Mouse (Mus musculus) liver, embryonic 16.5 days (tissue): ENCODE results near the gene Adgrl3. TPM values are rescaled to one million over a fixed set of nuclear protein-coding genes. Genes with fewer than 3 reads are reported as not detected.

Source experiments
- ATAC-seq: fragments of 200-750 bp; cut with Nextera tagmentation; 2 replicates; pipeline ENCODE4 v1.8.0; 2017; ENCODE audit warnings: low read depth, mild to moderate bottlenecking, moderate number of reproducible peaks, moderate library complexity
- H3K27ac ChIP-seq: fragments of 300-500 bp; sonication (generic); 2 replicates; pipeline ENCODE4 v1.5.1; 2014; ENCODE audit warnings: mild to moderate bottlenecking, low read length
- H3K27me3 ChIP-seq: fragments of 300-500 bp; sonication (generic); 2 replicates; pipeline ENCODE4 v1.6.1; 2014; ENCODE audit warnings: low read depth, low read length, mixed read lengths; ENCODE audit not compliant: control insufficient read depth, insufficient read depth
- H3K36me3 ChIP-seq: fragments of 300-500 bp; sonication (generic); 2 replicates; pipeline ENCODE4 v1.6.1; 2014; ENCODE audit warnings: mild to moderate bottlenecking; ENCODE audit not compliant: control insufficient read depth, insufficient read depth
- H3K4me1 ChIP-seq: fragments of 300-500 bp; sonication (generic); 2 replicates; pipeline ENCODE4 v1.6.1; 2014; ENCODE audit warnings: low read depth, low read length, mixed read lengths; ENCODE audit not compliant: control insufficient read depth
- H3K4me2 ChIP-seq: fragments of 300-500 bp; sonication (generic); 2 replicates; pipeline ENCODE4 v1.6.1; 2014; ENCODE audit warnings: low read depth, low read length, mixed read lengths
- H3K4me3 ChIP-seq: fragments of 300-500 bp; sonication (generic); 2 replicates; pipeline ENCODE4 v1.5.1; 2014; ENCODE audit warnings: low read depth, mild to moderate bottlenecking, low read length
- H3K9ac ChIP-seq: fragments of 300-500 bp; sonication (generic); 2 replicates; pipeline ENCODE4 v1.6.1; 2014; ENCODE audit warnings: low read depth, low read length
- H3K9me3 ChIP-seq: fragments of 300-500 bp; sonication (generic); replicated peaks from 2 replicates; pipeline ENCODE4 v1.6.1; 2016; ENCODE audit warnings: low read length; ENCODE audit not compliant: control insufficient read depth
- WGBS: fragments of 180-500 bp; shearing (Covaris S2); extraction: QIAGEN DNeasy Blood & Tissue Kit; methylation state at CpG from one replicate; pipeline ENCODE4 v1.1.7; 2014; ENCODE audit not compliant: insufficient replicate concordance; 5-methylcytosine and 5-hydroxymethylcytosine counted together
- polyA plus RNA-seq: library from polyadenylated mRNA; unstranded; fragments of >200 nt; fragmentation: Nextera tagmentation; extraction: Ambion mirVana; gene quantifications from 2 replicates; pipeline ENCODE4 v1.2.1, GENCODE M21; 2015

Adgrl3 gene
- polyA plus RNA-seq, 1 experiment from 2014 or later: 0.89 TPM

- H3K4me3 ChIP-seq: no peak overlapping the region
- no peak for ATAC-seq
- 55% methylated on average over 3 of the region's 3 CpGs for WGBS
- H3K9ac ChIP-seq: no peak overlapping the region
- H3K4me2 ChIP-seq: no peak overlapping the region
- H3K36me3 ChIP-seq: no peaks in the 10 kb centered on the region
- H3K4me1 ChIP-seq: no peaks in the 10 kb centered on the region
- no peaks in the 10 kb centered on the region for H3K9me3 ChIP-seq
- H3K27me3 ChIP-seq: no peaks in the 10 kb centered on the region
- H3K27ac ChIP-seq: no peak overlapping the region
Measured at GRCm38 (mm10) chr5:81736008-81736407, 716.1 kb downstream of the Adgrl3 start.

- Histone ChIP-seq H3K36me3 (no peaks in the 10 kb centered on the region), H3K27ac (no peak overlapping the region), H3K4me2 (no peak overlapping the region), H3K9me3 (no peaks in the 10 kb centered on the region), H3K9ac (no peak overlapping the region), H3K27me3 (no peaks in the 10 kb centered on the region), H3K4me3 (no peak overlapping the region), H3K4me1 (no peaks in the 10 kb centered on the region)
- ATAC-seq: no peak
- 44% methylated on average over 3 of the region's 3 CpGs for WGBS
Measured at GRCm38 (mm10) chr5:81738286-81739032, 718.5 kb downstream of the Adgrl3 start.

GRCm38 (mm10) chr5:81752426-81752825 lies 732.5 kb downstream of the Adgrl3 start:
- no peak overlapping the region for H3K9ac ChIP-seq
- WGBS: 75% methylated on average over 3 of the region's 3 CpGs

GRCm38 (mm10) chr5:81755711-81756110 lies 735.8 kb downstream of the Adgrl3 start:
- no peak overlapping the region for H3K4me2 ChIP-seq
- ATAC-seq: no peak
- WGBS: 43% methylated on average over 2 of the region's 2 CpGs

More at GRCm38 (mm10) chr5:81752426-81752825, 732.5 kb downstream of the Adgrl3 start:
- Histone ChIP-seq H3K4me1 (no peaks in the 10 kb centered on the region), H3K27ac (no peak overlapping the region), H3K36me3 (no peaks in the 10 kb centered on the region), H3K4me3 (no peak overlapping the region), H3K9me3 (no peaks in the 10 kb centered on the region), H3K4me2 (no peak overlapping the region), H3K27me3 (no peaks in the 10 kb centered on the region)
- ATAC-seq: no peak

DNA sequence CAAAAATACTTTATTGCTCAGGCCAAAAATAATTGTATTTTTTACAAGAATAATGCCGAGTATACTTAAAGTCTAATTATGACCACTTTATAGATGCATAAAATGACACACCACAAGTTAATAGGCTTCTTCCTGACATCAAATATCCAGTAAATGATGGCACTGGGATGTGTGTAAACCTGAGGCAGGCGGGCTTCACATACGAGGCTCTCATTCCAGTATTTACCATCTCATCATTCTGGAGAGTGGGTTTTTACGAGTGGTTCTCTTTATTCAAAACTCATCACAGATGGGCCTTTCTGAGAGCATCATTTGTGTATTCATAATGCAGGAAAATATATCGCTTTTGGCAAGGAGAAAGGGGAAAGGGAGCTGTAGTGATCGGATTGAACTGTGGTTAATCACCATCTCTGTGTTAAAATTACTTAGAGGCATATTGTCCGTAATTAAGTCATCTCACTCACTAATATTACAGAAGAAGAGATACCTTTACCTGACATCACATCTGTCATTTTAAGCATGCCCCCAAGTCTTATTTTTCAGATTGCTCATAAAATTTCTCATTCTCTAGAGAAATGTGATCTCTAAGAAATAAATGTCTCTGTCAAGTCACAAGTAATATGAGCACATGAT lies 737.3 kb downstream of the Adgrl3 start:
- no peaks in the 10 kb centered on the region for H3K4me1 ChIP-seq
- ATAC-seq: no peak
- H3K4me2 ChIP-seq: no peak overlapping the region
- H3K27me3 ChIP-seq: no peaks in the 10 kb centered on the region
- H3K36me3 ChIP-seq: no peaks in the 10 kb centered on the region
- H3K9ac ChIP-seq: no peak overlapping the region
- no peak overlapping the region for H3K4me3 ChIP-seq
- no peak overlapping the region for H3K27ac ChIP-seq
- H3K9me3 ChIP-seq: no peaks in the 10 kb centered on the region
- 59% methylated on average over 7 of the region's 7 CpGs for WGBS

More at GRCm38 (mm10) chr5:81755711-81756110, 735.8 kb downstream of the Adgrl3 start:
- Histone ChIP-seq H3K4me3 (no peak overlapping the region), H3K9me3 (no peaks in the 10 kb centered on the region), H3K36me3 (no peaks in the 10 kb centered on the region), H3K9ac (no peak overlapping the region), H3K27me3 (no peaks in the 10 kb centered on the region), H3K4me1 (no peaks in the 10 kb centered on the region), H3K27ac (no peak overlapping the region)

DNA sequence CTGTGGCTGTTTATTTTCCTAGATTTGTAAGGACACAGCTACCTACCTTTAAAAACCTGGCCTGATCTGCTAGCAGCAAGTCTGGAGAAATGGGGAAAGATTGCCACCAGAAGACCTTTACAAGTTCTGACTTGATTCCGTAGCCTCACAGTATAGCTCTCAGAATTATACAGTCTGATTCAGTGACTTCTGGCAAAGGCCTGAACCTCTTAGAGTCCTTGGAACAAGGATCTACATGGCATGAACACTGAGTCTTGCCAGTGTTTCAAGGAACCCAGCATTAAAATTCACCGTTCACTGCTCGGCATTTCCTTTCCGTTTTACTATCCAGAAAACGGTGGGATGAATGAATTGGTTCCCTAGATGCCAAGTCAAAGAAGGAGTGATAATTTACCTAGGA lies 756.3 kb downstream of the Adgrl3 start:
- no peaks in the 10 kb centered on the region for H3K9me3 ChIP-seq
- no peaks in the 10 kb centered on the region for H3K27me3 ChIP-seq
- H3K4me2 ChIP-seq: no peak overlapping the region
- H3K36me3 ChIP-seq: no peaks in the 10 kb centered on the region
- H3K4me3 ChIP-seq: no peak overlapping the region
- no peak overlapping the region for H3K9ac ChIP-seq
- no peak for ATAC-seq
- H3K27ac ChIP-seq: no peak overlapping the region
- WGBS: 77% methylated on average over 5 of the region's 5 CpGs
- H3K4me1 ChIP-seq: no peaks in the 10 kb centered on the region

- H3K4me1 ChIP-seq: no peaks in the 10 kb centered on the region
- no peaks in the 10 kb centered on the region for H3K36me3 ChIP-seq
- no peak for ATAC-seq
- no peaks in the 10 kb centered on the region for H3K27me3 ChIP-seq
- no peaks in the 10 kb centered on the region for H3K9me3 ChIP-seq
- no peak overlapping the region for H3K27ac ChIP-seq
- 63% methylated on average over 5 of the region's 5 CpGs for WGBS
- H3K4me3 ChIP-seq: no peak overlapping the region
- H3K9ac ChIP-seq: no peak overlapping the region
- H3K4me2 ChIP-seq: no peak overlapping the region
Measured at GRCm38 (mm10) chr5:81776746-81777145, 756.8 kb downstream of the Adgrl3 start.

- no peak for ATAC-seq
- no peaks in the 10 kb centered on the region for H3K27me3 ChIP-seq
- WGBS: 78% methylated on average over 8 of the region's 8 CpGs
- H3K9me3 ChIP-seq: no peaks in the 10 kb centered on the region
- no peak overlapping the region for H3K4me3 ChIP-seq
- H3K4me2 ChIP-seq: no peak overlapping the region
- H3K27ac ChIP-seq: no peak overlapping the region
- H3K36me3 ChIP-seq: no peaks in the 10 kb centered on the region
- no peaks in the 10 kb centered on the region for H3K4me1 ChIP-seq
- H3K9ac ChIP-seq: no peak overlapping the region
Measured at GRCm38 (mm10) chr5:81784770-81785169, 764.8 kb downstream of the Adgrl3 start.

DNA sequence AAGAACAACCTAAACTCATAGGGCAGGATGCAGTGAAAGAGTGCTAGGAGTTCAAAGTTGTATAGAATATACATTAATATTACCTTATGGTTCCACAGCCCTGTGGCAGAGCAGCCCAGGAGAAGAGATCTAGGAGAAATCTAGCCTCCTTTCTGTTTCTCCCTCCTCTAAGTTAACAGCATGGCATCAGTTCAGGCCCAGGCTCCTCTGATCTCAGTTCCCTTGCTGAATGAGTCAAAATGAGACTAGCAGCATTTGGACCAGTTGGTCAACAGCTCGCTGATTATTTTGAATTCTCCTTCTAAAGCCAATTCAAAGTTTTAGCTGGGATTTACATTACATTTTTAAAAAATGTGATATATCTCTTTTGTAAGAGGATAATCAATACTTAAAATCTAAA lies 770.8 kb downstream of the Adgrl3 start:
- H3K4me2 ChIP-seq: no peak overlapping the region
- H3K4me3 ChIP-seq: no peak overlapping the region
- no peaks in the 10 kb centered on the region for H3K9me3 ChIP-seq
- H3K9ac ChIP-seq: no peak overlapping the region
- no peak for ATAC-seq
- H3K4me1 ChIP-seq: no peaks in the 10 kb centered on the region
- H3K27ac ChIP-seq: no peak overlapping the region
- 50% methylated on average over 1 of the region's 1 CpGs for WGBS
- no peaks in the 10 kb centered on the region for H3K27me3 ChIP-seq
- H3K36me3 ChIP-seq: no peaks in the 10 kb centered on the region
